Mouse (Mus musculus): ENCODE results near the gene Trmt10a. TPM values are rescaled to one million over a fixed set of nuclear protein-coding genes. Genes with fewer than 3 reads are reported as not detected.
"Not testable (repeated sequence)": the region's sequence is repeated elsewhere in the genome, so short reads cannot be mapped to it uniquely, and the experiment has no call there.

The Trmt10a gene
- total and polyA plus RNA-seq, 3 experiments, result 4.6 to 24.9 (median 15.9) TPM

DNA sequence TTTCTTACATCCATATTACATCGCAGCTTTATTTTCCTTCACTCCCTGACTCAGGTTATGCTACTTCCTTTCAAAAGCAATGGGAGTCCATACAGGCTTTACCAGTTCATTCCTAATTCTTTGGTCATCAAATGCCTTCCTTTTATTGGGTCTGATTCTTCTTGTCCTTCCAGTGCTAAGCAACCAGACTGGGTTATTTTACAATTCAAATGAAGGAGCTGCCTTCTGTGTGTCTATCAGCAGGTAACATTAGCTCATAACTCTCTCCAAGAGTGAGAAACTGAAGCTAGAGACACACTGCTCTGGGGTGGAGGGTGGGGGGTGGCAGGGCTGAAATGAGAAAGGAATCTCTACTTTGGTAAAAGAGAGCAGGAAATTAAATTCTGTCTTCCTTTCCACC lies 12.6 kb upstream of the Trmt10a start:
- TF ChIP-seq GATA1 (IDR thresholded peaks at IDR 0.05; ENCODE audit: borderline replicate concordance, low read length), result no peak
- TF ChIP-seq GATA2 (IDR thresholded peaks at IDR 0.05; ENCODE audit: borderline replicate concordance, low read depth, low read length), result no peak
- no peak for TF ChIP-seq CTCF (IDR thresholded peaks at IDR 0.05; ENCODE audit: low read depth, low read length)
- TF ChIP-seq TAL1 (conservative IDR thresholded peaks at IDR 0.05; ENCODE audit: low read depth, low read length), result no peak
- TF ChIP-seq POLR2AphosphoS5 (IDR thresholded peaks at IDR 0.05; ENCODE audit: insufficient replicate concordance, low read depth, low read length), result no peak
- Histone ChIP-seq H3K4me1 (ENCODE audit: insufficient read depth, low read depth, low read length) (no peaks in the 10 kb centered on the region), H3K36me3 (replicated peaks) (no peaks in the 10 kb centered on the region), H3K27me3 (ENCODE audit: insufficient read depth, low read length) (no peaks in the 10 kb centered on the region), H3K9me3 (replicated peaks) (no peaks in the 10 kb centered on the region), H3K4me3 (ENCODE audit: low read depth, low read length) (no peak overlapping the region)
- ATAC-seq (ENCODE audit: extremely low read depth, insufficient number of reproducible peaks, low FRiP score, poor library complexity, severe bottlenecking) (no peak), DNase-seq (ENCODE audit: low spot score) (no peak)

DNA sequence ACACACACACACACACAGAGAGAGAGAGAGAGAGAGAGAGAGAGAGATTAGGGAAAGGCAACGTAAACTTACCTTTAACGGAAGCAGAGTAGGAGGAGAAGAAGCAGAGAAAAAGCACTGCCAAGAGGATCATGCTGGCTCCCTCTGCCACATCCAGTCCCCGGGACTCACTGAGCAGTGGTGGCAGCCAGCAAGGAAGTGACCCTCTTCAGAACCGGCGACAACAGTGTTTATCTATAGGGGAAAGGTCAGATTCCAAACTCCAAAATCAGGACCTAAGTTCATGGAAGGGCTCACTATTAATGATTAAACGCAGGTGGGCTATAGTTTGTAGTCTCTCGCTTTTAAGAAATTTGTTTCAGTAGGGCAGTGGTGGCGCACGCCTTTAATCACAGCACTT lies 12.1 kb upstream of the Trmt10a start:
- ATAC-seq (ENCODE audit: extremely low read depth, insufficient number of reproducible peaks, low FRiP score, poor library complexity, severe bottlenecking) (no peak), DNase-seq (ENCODE audit: low spot score) (no peak)
- Histone ChIP-seq H3K36me3 (replicated peaks) (no peaks in the 10 kb centered on the region), H3K4me3 (ENCODE audit: low read depth, low read length) (no peak overlapping the region), H3K4me1 (ENCODE audit: insufficient read depth, low read depth, low read length) (no peaks in the 10 kb centered on the region), H3K27me3 (ENCODE audit: insufficient read depth, low read length) (no peaks in the 10 kb centered on the region), H3K9me3 (replicated peaks) (no peaks in the 10 kb centered on the region)
- TF ChIP-seq TAL1 (conservative IDR thresholded peaks at IDR 0.05; ENCODE audit: low read depth, low read length), result no peak
- no peak for TF ChIP-seq POLR2AphosphoS5 (IDR thresholded peaks at IDR 0.05; ENCODE audit: insufficient replicate concordance, low read depth, low read length)
- no peak for TF ChIP-seq CTCF (IDR thresholded peaks at IDR 0.05; ENCODE audit: low read depth, low read length)
- no peak for TF ChIP-seq GATA2 (IDR thresholded peaks at IDR 0.05; ENCODE audit: borderline replicate concordance, low read depth, low read length)
- TF ChIP-seq GATA1 (IDR thresholded peaks at IDR 0.05; ENCODE audit: borderline replicate concordance, low read length), result no peak

DNA sequence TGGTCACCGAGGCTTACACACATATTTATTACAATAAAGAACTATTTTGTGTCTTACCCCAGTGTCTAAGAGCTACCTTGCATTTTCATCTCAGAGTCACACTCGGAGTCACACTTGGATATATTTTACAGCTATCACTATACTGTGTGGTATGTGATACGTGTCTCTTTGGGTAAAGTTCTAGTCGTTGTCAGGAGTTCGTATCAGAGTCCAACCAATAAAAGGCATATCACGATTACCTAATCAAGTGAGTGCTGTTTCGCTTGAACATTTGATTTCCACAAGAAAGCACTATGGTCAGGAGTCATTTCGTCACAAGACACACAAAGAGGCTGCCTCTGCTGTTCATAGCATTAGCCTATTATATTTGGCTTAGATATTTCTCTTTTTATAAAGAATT lies 9.8 kb upstream of the Trmt10a start:
- Histone ChIP-seq H3K4me3 (ENCODE audit: low read depth, low read length) (no peak overlapping the region), H3K4me1 (ENCODE audit: insufficient read depth, low read depth, low read length) (no peaks in the 10 kb centered on the region), H3K27me3 (ENCODE audit: insufficient read depth, low read length) (no peaks in the 10 kb centered on the region), H3K36me3 (replicated peaks) (no peaks in the 10 kb centered on the region), H3K9me3 (replicated peaks) (0 out of 2 replicates have a peak, but pooled peaks cover 3% of the 10 kb centered on the region)
- ATAC-seq (ENCODE audit: extremely low read depth, insufficient number of reproducible peaks, low FRiP score, poor library complexity, severe bottlenecking), result no peak
- no peak for DNase-seq (ENCODE audit: low spot score)
- TF ChIP-seq CTCF (IDR thresholded peaks at IDR 0.05; ENCODE audit: low read depth, low read length), result no peak
- no peak for TF ChIP-seq TAL1 (conservative IDR thresholded peaks at IDR 0.05; ENCODE audit: low read depth, low read length)
- TF ChIP-seq GATA2 (IDR thresholded peaks at IDR 0.05; ENCODE audit: borderline replicate concordance, low read depth, low read length), result no peak
- no peak for TF ChIP-seq GATA1 (IDR thresholded peaks at IDR 0.05; ENCODE audit: borderline replicate concordance, low read length)
- no peak for TF ChIP-seq POLR2AphosphoS5 (IDR thresholded peaks at IDR 0.05; ENCODE audit: insufficient replicate concordance, low read depth, low read length)

DNA sequence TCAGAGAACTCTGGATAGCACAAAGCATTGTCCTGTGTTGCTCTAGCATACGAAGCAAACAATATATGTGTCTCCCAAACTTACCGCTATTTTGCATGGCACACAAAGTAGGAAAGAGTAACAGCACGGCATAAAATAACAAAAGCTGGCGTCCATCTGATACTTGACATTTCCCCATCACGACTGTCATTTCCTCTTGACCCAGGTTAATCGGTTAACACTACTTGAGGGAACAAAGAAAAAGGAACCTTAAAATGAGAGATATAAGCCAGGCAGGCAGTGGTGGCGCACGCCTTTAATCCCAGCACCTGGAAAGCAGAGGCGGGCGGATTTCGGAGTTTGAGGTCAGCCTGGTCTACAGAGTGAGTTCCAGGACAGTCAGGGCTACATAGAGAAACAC lies 9.3 kb upstream of the Trmt10a start:
- ATAC-seq (ENCODE audit: extremely low read depth, insufficient number of reproducible peaks, low FRiP score, poor library complexity, severe bottlenecking) (no peak), DNase-seq (ENCODE audit: low spot score) (no peak)
- H3K36me3 ChIP-seq (replicated peaks), result no peaks in the 10 kb centered on the region
- no peaks in the 10 kb centered on the region for H3K27me3 ChIP-seq (ENCODE audit: insufficient read depth, low read length)
- H3K4me1 ChIP-seq (ENCODE audit: insufficient read depth, low read depth, low read length), result no peaks in the 10 kb centered on the region
- TF ChIP-seq GATA2 (IDR thresholded peaks at IDR 0.05; ENCODE audit: borderline replicate concordance, low read depth, low read length) (no peak), GATA1 (IDR thresholded peaks at IDR 0.05; ENCODE audit: borderline replicate concordance, low read length) (no peak), POLR2AphosphoS5 (IDR thresholded peaks at IDR 0.05; ENCODE audit: insufficient replicate concordance, low read depth, low read length) (no peak), CTCF (IDR thresholded peaks at IDR 0.05; ENCODE audit: low read depth, low read length) (no peak), TAL1 (conservative IDR thresholded peaks at IDR 0.05; ENCODE audit: low read depth, low read length) (no peak)
- H3K4me3 ChIP-seq (ENCODE audit: low read depth, low read length), result no peak overlapping the region
- H3K9me3 ChIP-seq (replicated peaks), result 0 out of 2 replicates have a peak, but pooled peaks cover 3% of the 10 kb centered on the region

DNA sequence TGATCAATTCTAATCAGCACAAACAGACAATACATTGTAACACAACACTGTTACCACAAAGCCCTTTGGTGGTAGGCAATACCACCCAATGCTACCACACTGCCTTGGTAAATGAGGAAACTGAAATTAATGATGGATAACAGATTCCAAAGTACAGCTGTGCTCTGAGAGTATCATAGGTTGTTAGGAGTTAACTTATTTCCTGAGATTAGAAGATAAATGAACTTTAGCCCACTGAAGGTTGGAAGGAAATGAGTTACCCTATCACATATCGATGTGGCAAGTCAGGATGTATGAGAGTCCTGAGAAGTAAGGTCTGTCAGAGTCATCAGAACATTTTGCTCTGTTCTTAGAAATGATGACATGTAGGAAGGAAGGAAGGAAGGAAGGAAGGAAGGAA lies 8.7 kb upstream of the Trmt10a start:
- 0 out of 2 replicates have a peak, but pooled peaks cover 3% of the 10 kb centered on the region for H3K9me3 ChIP-seq (replicated peaks)
- TF ChIP-seq POLR2AphosphoS5 (IDR thresholded peaks at IDR 0.05; ENCODE audit: insufficient replicate concordance, low read depth, low read length) (no peak), GATA2 (IDR thresholded peaks at IDR 0.05; ENCODE audit: borderline replicate concordance, low read depth, low read length) (no peak), GATA1 (IDR thresholded peaks at IDR 0.05; ENCODE audit: borderline replicate concordance, low read length) (no peak), TAL1 (conservative IDR thresholded peaks at IDR 0.05; ENCODE audit: low read depth, low read length) (no peak), CTCF (IDR thresholded peaks at IDR 0.05; ENCODE audit: low read depth, low read length) (no peak)
- no peak for DNase-seq (ENCODE audit: low spot score)
- peaks cover 3% of the 10 kb centered on the region for H3K4me1 ChIP-seq (ENCODE audit: insufficient read depth, low read depth, low read length)
- H3K36me3 ChIP-seq (replicated peaks), result peaks cover 2% of the 10 kb centered on the region
- no peak overlapping the region for H3K4me3 ChIP-seq (ENCODE audit: low read depth, low read length)
- H3K27me3 ChIP-seq (ENCODE audit: insufficient read depth, low read length), result no peaks in the 10 kb centered on the region
- no peak for ATAC-seq (ENCODE audit: extremely low read depth, insufficient number of reproducible peaks, low FRiP score, poor library complexity, severe bottlenecking)

DNA sequence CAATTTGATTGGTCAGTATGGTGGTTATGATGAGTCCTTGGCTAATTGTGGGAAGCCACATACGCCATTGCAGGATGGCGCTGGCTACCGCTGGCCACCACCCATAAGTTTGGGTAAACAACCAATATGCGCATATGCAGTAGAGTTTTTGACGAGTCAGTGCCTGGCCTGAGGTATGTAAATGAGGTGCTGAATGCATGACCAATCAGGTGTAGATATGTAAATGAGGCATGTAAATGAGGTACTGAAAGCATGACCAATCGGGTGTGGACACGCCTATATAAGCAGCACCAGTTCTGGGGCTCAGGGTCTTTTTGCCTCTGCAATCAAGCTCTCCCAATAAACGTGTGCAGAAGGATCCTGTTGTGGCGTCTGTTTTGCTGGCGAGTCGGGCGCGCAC lies 5.1 kb upstream of the Trmt10a start:
- not testable (repeated sequence) for DNase-seq (ENCODE audit: low spot score); H3K9me3 ChIP-seq (replicated peaks); H3K4me3 ChIP-seq (ENCODE audit: low read depth, low read length); H3K36me3 ChIP-seq (replicated peaks); H3K27me3 ChIP-seq (ENCODE audit: insufficient read depth, low read length); ATAC-seq (ENCODE audit: extremely low read depth, insufficient number of reproducible peaks, low FRiP score, poor library complexity, severe bottlenecking)
- peaks cover 12% of the 10 kb centered on the region for H3K4me1 ChIP-seq (ENCODE audit: insufficient read depth, low read depth, low read length)

DNA sequence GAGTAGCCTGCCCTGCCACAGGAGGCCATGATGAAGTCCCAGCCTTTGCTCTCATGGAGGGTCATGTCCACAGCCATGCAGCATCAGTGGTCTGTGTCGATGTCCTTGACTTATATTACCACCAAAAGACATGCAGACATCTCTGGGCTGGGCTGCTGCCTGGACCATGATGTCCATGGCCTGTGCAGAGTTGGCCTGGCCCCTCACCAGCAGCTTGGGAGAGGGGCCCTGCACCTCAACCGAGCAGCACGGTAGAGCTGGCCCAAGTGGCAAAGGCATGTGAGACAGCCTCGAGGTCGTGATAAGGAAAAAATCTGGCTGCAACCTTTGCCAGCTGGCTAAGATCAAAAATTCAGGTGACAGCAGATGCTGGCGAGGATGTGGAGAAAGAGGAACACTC lies 3.6 kb upstream of the Trmt10a start:
- Histone ChIP-seq H3K4me1 (ENCODE audit: insufficient read depth, low read depth, low read length) (peaks cover 12% of the 10 kb centered on the region), H3K27me3 (ENCODE audit: insufficient read depth, low read length) (no peaks in the 10 kb centered on the region), H3K9me3 (replicated peaks) (0 out of 2 replicates have a peak, but pooled peaks cover 3% of the 10 kb centered on the region), H3K36me3 (replicated peaks) (peaks cover 4% of the 10 kb centered on the region), H3K4me3 (ENCODE audit: low read depth, low read length) (no peak overlapping the region)
- TF ChIP-seq GATA1 (IDR thresholded peaks at IDR 0.05; ENCODE audit: borderline replicate concordance, low read length) (no peak), CTCF (IDR thresholded peaks at IDR 0.05; ENCODE audit: low read depth, low read length) (no peak), POLR2AphosphoS5 (IDR thresholded peaks at IDR 0.05; ENCODE audit: insufficient replicate concordance, low read depth, low read length) (no peak)
- no peak for DNase-seq (ENCODE audit: low spot score)
- no peak for ATAC-seq (ENCODE audit: extremely low read depth, insufficient number of reproducible peaks, low FRiP score, poor library complexity, severe bottlenecking)
